Mouse (Mus musculus): ENCODE data around the gene Natd1. TPM values are rescaled to one million over a fixed set of nuclear protein-coding genes. Genes with fewer than 3 reads are reported as not detected.
"Not testable (repeated sequence)": the region's sequence is repeated elsewhere in the genome, so short reads cannot be mapped to it uniquely, and the experiment has no call there.

Gene Natd1
- polyA plus RNA-seq, 1 experiment from 2014 or later: 25.5 TPM

DNA sequence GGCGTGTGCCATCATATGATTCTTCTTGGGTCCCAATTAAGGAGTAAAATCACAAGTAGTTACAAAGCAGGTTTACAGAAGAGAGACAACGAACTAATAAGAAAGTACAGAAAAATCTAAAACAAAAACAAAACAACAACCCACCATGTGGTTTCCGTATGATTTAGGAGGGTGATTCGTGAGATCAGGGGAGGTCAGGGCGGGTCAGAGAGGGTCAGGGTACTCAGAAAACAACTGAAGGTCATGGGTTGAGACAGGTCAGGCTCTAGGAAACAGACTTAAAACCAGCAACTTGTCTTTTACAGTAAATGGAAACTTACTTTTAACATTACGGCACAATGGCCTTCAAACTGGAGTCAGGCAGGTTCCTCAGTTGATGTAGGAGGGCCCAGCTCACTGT, 24.3 kb downstream of the Natd1 start:
- H3K9ac ChIP-seq: no peak overlapping the region
- H3K27ac ChIP-seq (ENCODE audit: poor library complexity, severe bottlenecking): no peak overlapping the region; the same call in 1 of the 2 replicates
- peaks cover 20% of the 10 kb centered on the region for H3K4me1 ChIP-seq (replicated peaks)
- WGBS: 68% methylated on average over 6 of the region's 6 CpGs
- H3K4me2 ChIP-seq: no peak overlapping the region
- no peak overlapping the region for H3K4me3 ChIP-seq
- no peak for ATAC-seq (ENCODE audit: insufficient number of reproducible peaks, low FRiP score)
- H3K9me3 ChIP-seq (replicated peaks): no peaks in the 10 kb centered on the region
- no peaks in the 10 kb centered on the region for H3K27me3 ChIP-seq (replicated peaks)
- H3K36me3 ChIP-seq: no peaks in the 10 kb centered on the region

DNA sequence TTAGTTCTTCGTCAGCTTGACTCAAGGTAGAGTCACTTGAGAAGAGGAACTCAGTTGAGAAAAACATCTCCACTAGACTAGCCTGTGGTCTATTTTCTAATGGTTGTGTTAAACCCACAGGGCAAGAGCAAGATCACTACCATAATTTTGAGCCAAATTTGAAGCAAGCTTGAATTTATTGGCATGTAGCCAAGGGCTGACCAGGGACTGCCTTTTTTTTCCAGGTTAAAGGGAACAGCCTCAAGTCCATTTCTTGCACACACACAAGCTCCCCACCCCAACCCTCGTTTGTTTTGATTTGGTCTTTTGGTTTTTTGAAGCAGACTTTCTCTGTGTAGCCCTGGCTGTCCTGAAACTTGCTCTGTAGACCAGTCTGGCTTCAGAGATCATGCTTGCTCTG, 24.7 kb downstream of the Natd1 start:
- no peak overlapping the region for H3K4me2 ChIP-seq
- H3K36me3 ChIP-seq: no peaks in the 10 kb centered on the region
- no peak for ATAC-seq (ENCODE audit: insufficient number of reproducible peaks, low FRiP score)
- H3K9me3 ChIP-seq (replicated peaks): no peaks in the 10 kb centered on the region
- no peak overlapping the region for H3K27ac ChIP-seq (ENCODE audit: poor library complexity, severe bottlenecking)
- no peak overlapping the region for H3K4me3 ChIP-seq
- H3K4me1 ChIP-seq (replicated peaks): peaks cover 20% of the 10 kb centered on the region
- no peaks in the 10 kb centered on the region for H3K27me3 ChIP-seq (replicated peaks)
- WGBS: 72% methylated on average over 2 of the region's 2 CpGs
- no peak overlapping the region for H3K9ac ChIP-seq

DNA sequence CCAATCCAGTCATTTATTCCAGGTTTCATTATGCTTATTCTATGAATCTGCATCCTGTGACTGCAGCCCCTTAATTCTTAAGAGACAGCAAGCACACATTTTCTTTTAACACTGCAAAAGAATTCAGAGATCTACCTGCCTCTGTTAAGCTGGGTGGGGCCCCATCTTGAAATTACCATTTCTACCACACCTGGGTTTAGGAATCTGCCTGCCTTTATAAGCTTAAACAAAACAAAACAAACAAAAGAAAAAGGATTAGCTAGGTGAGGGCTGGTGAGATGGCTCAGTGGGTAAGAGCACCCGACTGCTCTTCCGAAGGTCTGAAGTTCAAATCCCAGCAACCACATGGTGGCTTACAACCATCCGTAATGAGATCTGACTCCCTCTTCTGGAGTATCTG, 27.6 kb downstream of the Natd1 start:
- not testable (repeated sequence) for H3K9me3 ChIP-seq (replicated peaks); H3K4me3 ChIP-seq; ATAC-seq (ENCODE audit: insufficient number of reproducible peaks, low FRiP score); H3K27me3 ChIP-seq (replicated peaks); H3K4me2 ChIP-seq; H3K9ac ChIP-seq; H3K36me3 ChIP-seq
- peak overlapping the region; percentile 18; the same call in 1 of the 2 replicates for H3K27ac ChIP-seq (ENCODE audit: poor library complexity, severe bottlenecking)
- H3K4me1 ChIP-seq (replicated peaks): peaks cover 26% of the 10 kb centered on the region
- WGBS: 82% methylated on average over 3 of the region's 3 CpGs

DNA sequence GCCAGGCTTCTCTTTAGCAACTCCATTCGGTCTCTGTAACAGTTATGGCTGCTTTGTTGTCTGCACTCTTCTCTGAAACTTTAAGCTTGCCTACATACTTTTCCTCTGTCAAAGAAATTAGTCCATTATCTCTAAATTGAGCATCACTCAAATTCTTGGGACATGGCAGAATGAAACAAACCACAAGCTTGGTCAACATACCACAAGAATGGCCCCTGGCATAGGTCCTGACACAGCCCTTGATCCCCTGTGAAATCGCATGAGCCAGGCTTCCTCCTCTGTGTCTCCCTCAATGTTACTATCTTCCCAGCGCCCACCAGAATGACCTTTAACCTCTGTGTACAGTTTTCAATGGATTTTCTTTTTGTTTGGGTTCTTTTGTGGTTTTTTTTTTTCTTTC, 32.2 kb downstream of the Natd1 start:
- WGBS: 65% methylated on average over 3 of the region's 3 CpGs
- no peak overlapping the region for H3K4me2 ChIP-seq
- H3K9ac ChIP-seq: no peak overlapping the region
- ATAC-seq (ENCODE audit: insufficient number of reproducible peaks, low FRiP score): no peak
- H3K9me3 ChIP-seq (replicated peaks): no peaks in the 10 kb centered on the region
- H3K27me3 ChIP-seq (replicated peaks): no peaks in the 10 kb centered on the region
- no peak overlapping the region for H3K27ac ChIP-seq (ENCODE audit: poor library complexity, severe bottlenecking)
- peaks cover 20% of the 10 kb centered on the region for H3K4me1 ChIP-seq (replicated peaks)
- H3K4me3 ChIP-seq: no peak overlapping the region
- H3K36me3 ChIP-seq: peaks cover 2% of the 10 kb centered on the region; the same call in 1 of the 2 replicates

DNA sequence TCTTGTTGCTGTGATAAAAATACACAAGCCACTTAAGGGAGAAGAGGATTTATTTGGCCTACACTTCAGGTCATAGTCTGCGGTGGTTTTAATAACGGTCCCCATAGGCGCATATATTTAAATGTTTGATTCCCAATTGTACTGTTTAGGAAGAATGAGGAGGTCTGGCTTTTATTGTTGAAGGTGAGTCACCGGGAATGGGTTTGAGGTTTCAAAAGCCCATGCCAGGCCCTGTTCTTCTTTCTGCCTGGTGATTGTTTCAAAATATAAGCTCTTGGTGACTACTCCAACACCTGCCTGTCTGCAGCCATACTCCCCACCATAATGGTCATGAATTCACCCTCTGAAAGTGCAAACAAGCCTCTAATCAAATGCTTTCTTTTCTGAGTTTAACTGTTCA, 34.0 kb downstream of the Natd1 start:
- Histone ChIP-seq H3K4me3 (no peak overlapping the region), H3K27ac (ENCODE audit: poor library complexity, severe bottlenecking) (no peak overlapping the region), H3K4me2 (no peak overlapping the region), H3K9me3 (replicated peaks) (no peaks in the 10 kb centered on the region), H3K4me1 (replicated peaks) (peaks cover 33% of the 10 kb centered on the region), H3K9ac (no peak overlapping the region), H3K36me3 (peaks cover 4% of the 10 kb centered on the region; the same call in 1 of the 2 replicates), H3K27me3 (replicated peaks) (no peaks in the 10 kb centered on the region)
- ATAC-seq (ENCODE audit: insufficient number of reproducible peaks, low FRiP score): no peak
- WGBS: 93% methylated on average over 4 of the region's 4 CpGs

DNA sequence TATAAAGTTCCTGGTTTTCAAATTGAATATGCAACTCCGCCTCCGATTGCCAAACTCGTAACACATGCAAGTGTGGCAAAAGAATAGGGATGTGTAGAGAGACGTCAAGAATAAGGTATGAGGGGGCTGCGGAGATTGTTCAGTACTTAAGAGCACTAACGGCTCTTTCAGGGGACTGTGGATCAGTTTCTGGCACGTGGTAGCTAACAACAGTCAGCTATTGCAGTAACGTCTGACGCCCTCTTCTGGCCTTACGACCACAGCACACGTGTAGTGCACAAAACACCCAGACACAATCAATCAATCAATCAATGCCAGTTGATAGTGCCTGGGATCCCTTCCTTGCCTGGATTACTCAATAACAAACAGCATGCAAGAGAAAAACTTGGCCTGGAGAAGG, 35.1 kb downstream of the Natd1 start:
- no peaks in the 10 kb centered on the region for H3K9me3 ChIP-seq (replicated peaks)
- peak overlapping the region; percentile 69 for H3K9ac ChIP-seq
- H3K27ac ChIP-seq (ENCODE audit: poor library complexity, severe bottlenecking): peak overlapping the region; percentile 92
- peak overlapping the region; percentile 86 for H3K4me3 ChIP-seq
- H3K36me3 ChIP-seq: peaks cover 10% of the 10 kb centered on the region
- H3K4me2 ChIP-seq: peak overlapping the region; percentile 80
- no peaks in the 10 kb centered on the region for H3K27me3 ChIP-seq (replicated peaks)
- H3K4me1 ChIP-seq (replicated peaks): peaks cover 43% of the 10 kb centered on the region
- no peak for ATAC-seq (ENCODE audit: insufficient number of reproducible peaks, low FRiP score)
- WGBS: 3% methylated on average over 11 of the region's 11 CpGs

DNA sequence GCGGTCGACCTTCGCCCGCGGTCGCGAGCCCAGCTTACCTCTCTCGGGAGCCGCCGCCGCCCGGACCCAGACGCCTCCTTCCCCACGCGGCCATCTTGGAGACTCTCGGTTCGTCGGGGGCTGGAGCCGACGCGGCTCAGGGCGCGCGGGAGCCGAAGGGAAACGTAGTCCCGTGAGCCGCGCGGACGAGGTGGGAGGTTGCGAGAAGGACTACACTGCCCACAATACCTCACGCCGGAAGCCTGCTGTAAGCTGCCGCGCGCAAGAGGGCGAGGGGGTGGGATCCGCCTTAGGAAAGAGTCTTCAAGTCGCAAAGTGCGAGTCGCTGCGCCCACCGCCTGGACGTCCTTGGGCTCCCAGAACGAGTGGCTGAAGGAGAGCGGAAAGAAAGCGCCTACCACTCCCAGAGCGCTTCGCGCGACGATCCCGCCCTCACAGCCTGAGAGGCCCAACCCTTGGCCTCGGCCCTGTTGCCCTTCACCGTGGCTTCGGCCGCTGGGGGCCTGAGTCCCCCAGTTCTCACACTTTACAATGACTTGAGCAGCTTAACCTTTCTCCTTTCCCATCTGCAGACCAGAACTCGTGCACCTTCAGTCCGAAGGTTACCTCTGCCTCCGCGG, 35.8 kb downstream of the Natd1 start, which contains the start of gene Tmem11:
Gene Tmem11, minus strand, starts transcription at position 598 of the 620 bp plus-strand sequence.
- H3K4me2 ChIP-seq: peak within 1 kb of the TSS; percentile 80
- peaks cover 15% of the 10 kb centered on the region for H3K36me3 ChIP-seq
- no peaks in the 10 kb centered on the region for H3K27me3 ChIP-seq (replicated peaks)
- H3K4me1 ChIP-seq (replicated peaks): peaks cover 45% of the 10 kb centered on the region
- no peaks in the 10 kb centered on the region for H3K9me3 ChIP-seq (replicated peaks)
- H3K9ac ChIP-seq: peak within 1 kb of the TSS; percentile 93
- ATAC-seq (ENCODE audit: insufficient number of reproducible peaks, low FRiP score): peak; percentile 98
- under 1% methylated on average over 62 of the region's 62 CpGs for WGBS
- peak within 1 kb of the TSS; percentile 86 for H3K4me3 ChIP-seq
- peak within 1 kb of the TSS; percentile 94 for H3K27ac ChIP-seq (ENCODE audit: poor library complexity, severe bottlenecking)

DNA sequence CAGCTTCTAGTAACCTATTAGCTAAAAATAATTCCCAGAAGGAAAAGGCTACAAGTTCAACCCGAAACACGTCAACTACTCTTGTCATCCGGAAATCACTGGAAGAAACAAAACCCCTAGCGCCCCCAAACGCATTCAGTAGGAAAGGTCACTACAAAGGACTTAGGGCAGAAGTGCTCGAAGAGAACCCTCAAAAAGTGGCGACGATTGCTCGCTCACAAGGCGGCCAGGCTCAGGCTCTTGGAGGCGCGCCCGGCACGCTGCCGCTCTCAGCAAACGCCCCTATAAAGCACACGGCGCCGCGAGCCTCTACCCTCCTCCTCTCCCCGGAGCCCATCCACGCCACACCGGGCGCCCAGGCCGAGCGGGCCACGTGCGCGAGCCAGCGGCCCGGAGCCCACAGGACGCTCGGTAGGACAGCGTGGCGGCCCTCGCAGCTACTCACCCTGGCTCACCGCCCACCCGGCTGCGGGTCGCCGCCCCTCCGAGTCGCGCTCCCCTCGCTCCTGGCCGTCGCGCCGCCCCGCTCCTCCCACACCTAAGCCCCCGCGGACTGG, 36.4 kb downstream of the Natd1 start:
- Histone ChIP-seq H3K9me3 (replicated peaks) (no peaks in the 10 kb centered on the region), H3K9ac (peak overlapping the region; percentile 93), H3K27ac (ENCODE audit: poor library complexity, severe bottlenecking) (peak overlapping the region; percentile 94), H3K36me3 (peaks cover 15% of the 10 kb centered on the region), H3K4me2 (peak overlapping the region; percentile 80), H3K27me3 (replicated peaks) (no peaks in the 10 kb centered on the region), H3K4me3 (peak overlapping the region; percentile 86), H3K4me1 (replicated peaks) (peaks cover 50% of the 10 kb centered on the region)
- WGBS: under 1% methylated on average over 47 of the region's 52 CpGs
- peak; percentile 65 for ATAC-seq (ENCODE audit: insufficient number of reproducible peaks, low FRiP score)

DNA sequence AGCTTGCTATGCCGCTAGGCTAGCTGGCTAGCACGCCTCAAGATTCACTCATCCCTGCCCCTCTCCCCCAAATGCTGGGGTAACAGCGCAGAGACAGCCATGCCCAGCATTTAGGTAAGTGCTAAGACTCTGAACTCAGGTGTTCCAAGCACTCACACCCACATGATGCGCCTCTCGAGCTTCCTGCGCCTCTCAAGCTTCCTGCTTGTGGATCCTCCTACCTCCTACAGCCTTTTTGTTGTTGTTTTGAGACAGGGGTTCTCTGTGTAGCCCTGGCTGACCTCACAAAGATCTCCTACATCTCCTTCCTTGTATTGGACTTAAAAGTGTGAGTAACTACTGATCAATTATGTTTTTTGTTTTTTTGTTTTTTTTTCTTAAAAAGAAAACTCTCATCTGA, 41.4 kb downstream of the Natd1 start:
- Histone ChIP-seq H3K4me3 (no peak overlapping the region), H3K4me2 (no peak overlapping the region), H3K27me3 (replicated peaks) (no peaks in the 10 kb centered on the region), H3K9me3 (replicated peaks) (no peaks in the 10 kb centered on the region), H3K36me3 (peaks cover 22% of the 10 kb centered on the region), H3K4me1 (replicated peaks) (peaks cover 81% of the 10 kb centered on the region), H3K9ac (no peak overlapping the region; the same call in 1 of the 2 replicates), H3K27ac (ENCODE audit: poor library complexity, severe bottlenecking) (0 out of 2 replicates have a peak overlapping the region, but pooled peaks have one; percentile 28)
- ATAC-seq (ENCODE audit: insufficient number of reproducible peaks, low FRiP score): no peak
- 88% methylated on average over 6 of the region's 6 CpGs for WGBS

DNA sequence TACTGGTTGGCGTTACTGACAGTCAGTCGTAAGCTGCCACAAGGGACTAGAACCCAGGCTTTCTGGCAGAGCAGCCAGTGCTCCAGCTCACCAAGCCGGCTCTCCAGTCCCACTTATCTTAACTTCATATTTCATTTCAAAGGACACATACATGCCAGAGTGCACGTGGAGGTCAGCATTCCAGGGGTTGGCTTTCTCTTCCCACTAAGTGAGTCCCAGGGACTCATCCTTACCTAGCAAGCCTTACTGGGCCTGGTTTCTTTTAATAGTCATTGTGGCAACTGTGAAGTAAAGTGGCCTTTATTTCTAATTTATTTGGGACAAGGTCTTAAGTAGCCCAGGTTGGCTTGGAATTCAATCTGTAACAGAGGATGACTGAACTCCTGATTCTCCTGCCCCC, 43.1 kb downstream of the Natd1 start:
- Histone ChIP-seq H3K4me2 (peak overlapping the region; percentile 38), H3K4me3 (no peak overlapping the region), H3K9me3 (replicated peaks) (no peaks in the 10 kb centered on the region), H3K27me3 (replicated peaks) (no peaks in the 10 kb centered on the region), H3K9ac (no peak overlapping the region), H3K4me1 (replicated peaks) (peaks cover 83% of the 10 kb centered on the region), H3K27ac (ENCODE audit: poor library complexity, severe bottlenecking) (peak overlapping the region; percentile 32), H3K36me3 (peaks cover 22% of the 10 kb centered on the region)
- ATAC-seq (ENCODE audit: insufficient number of reproducible peaks, low FRiP score): no peak
- WGBS: 45% methylated on average over 4 of the region's 4 CpGs

DNA sequence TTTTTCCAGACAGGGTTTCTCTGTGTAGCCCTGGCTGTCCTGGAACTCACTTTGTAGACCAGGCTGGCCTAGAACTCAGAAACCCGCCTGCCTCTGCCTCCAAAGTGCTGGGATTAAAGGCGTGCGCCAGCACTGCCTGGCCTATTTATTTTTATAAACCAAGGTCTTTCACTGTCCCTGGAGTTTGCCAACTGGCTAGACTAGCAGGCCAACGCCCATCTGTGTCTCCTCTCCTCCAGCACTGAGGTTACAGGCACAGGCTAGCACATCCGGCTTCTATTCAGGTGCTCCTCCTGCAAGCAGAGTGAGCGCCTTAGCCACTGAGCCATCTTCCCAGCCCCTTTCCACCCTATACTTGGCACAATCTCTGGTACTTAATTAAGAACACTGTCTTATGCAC, 45.1 kb downstream of the Natd1 start:
- H3K4me2 ChIP-seq; H3K9ac ChIP-seq; H3K27ac ChIP-seq (ENCODE audit: poor library complexity, severe bottlenecking); H3K4me3 ChIP-seq; H3K27me3 ChIP-seq (replicated peaks); ATAC-seq (ENCODE audit: insufficient number of reproducible peaks, low FRiP score); H3K9me3 ChIP-seq (replicated peaks): not testable (repeated sequence)
- WGBS: 92% methylated on average over 6 of the region's 6 CpGs
- Histone ChIP-seq H3K36me3 (peaks cover 25% of the 10 kb centered on the region), H3K4me1 (replicated peaks) (peaks cover 81% of the 10 kb centered on the region)
